ENCODE assay signal across 22 mouse cellular contexts in genomic region chr5:48419741-48420140, GRCm38 (mm10).
A peak's percentile ranks its signal among the peaks of the same experiment; 100 is the strongest.
DNase-seq lines count a peak whose midpoint lies in the region; ATAC-seq and TF ChIP-seq lines count a peak whose summit lies in the region.
"Had no signal": no experiment of that assay in that cellular context is flagged by ENCODE, and none has a peak within 500 bp of the region (broad histone marks: within the 10 kb centered on the region; RNA-seq: fewer than 3 reads in every experiment).

No protein-coding gene starts in this region.

- WGBS in lung, postnatal 0 days: 84% methylated on average over 2 of the region's 2 CpGs

- H3K36me3 ChIP-seq in lung, postnatal 0 days (ENCODE audit: insufficient read depth, low read length): no peaks in the 10 kb centered on the region
- H3K36me3 ChIP-seq: embryonic facial prominence, embryonic 15.5 days; heart, embryonic 13.5 days; hindbrain, embryonic 13.5 days had no signal

- ATAC-seq in lung, postnatal 0 days: no peak
- ATAC-seq: activated CD4-positive, CD25-positive, alpha-beta regulatory T cell, adult 4 months; forebrain, embryonic 13.5 days; forebrain, postnatal 0 days; hindbrain, postnatal 0 days; Patski had no signal

- no peak overlapping the region for H3K9ac ChIP-seq in lung, postnatal 0 days (replicated peaks; ENCODE audit: low read depth)
- H3K9ac ChIP-seq: embryonic facial prominence, embryonic 15.5 days; forebrain, embryonic 13.5 days; forebrain, postnatal 0 days; heart, embryonic 13.5 days; hindbrain, embryonic 13.5 days had no signal

- TF ChIP-seq EP300 in lung, postnatal 0 days (IDR thresholded peaks at IDR 0.05): no peak

- no peaks in the 10 kb centered on the region for H3K4me1 ChIP-seq in lung, postnatal 0 days (ENCODE audit: insufficient read depth, low read depth, low read length)
- H3K4me1 ChIP-seq: embryonic facial prominence, embryonic 15.5 days; forebrain, embryonic 13.5 days; heart, embryonic 13.5 days; hindbrain, embryonic 13.5 days had no signal

- H3K27me3 ChIP-seq in lung, postnatal 0 days (replicated peaks; ENCODE audit: insufficient read depth, low read length): no peaks in the 10 kb centered on the region
- H3K27me3 ChIP-seq: embryonic facial prominence, embryonic 15.5 days; forebrain, embryonic 13.5 days; heart, embryonic 13.5 days; hindbrain, embryonic 13.5 days had no signal

- TF ChIP-seq CTCF in lung, postnatal 0 days (IDR thresholded peaks at IDR 0.05): no peak

- no peak overlapping the region for H3K27ac ChIP-seq in lung, postnatal 0 days (ENCODE audit: low read length)
- H3K27ac ChIP-seq: embryonic facial prominence, embryonic 15.5 days; forebrain, embryonic 13.5 days; heart, embryonic 13.5 days; hindbrain, embryonic 13.5 days; hindbrain, postnatal 0 days had no signal

- H3K4me3 ChIP-seq in lung, postnatal 0 days (ENCODE audit: low read depth, low read length): no peak overlapping the region
- H3K4me3 ChIP-seq: embryonic facial prominence, embryonic 15.5 days; forebrain, embryonic 13.5 days; heart, embryonic 13.5 days; hindbrain, embryonic 13.5 days had no signal

- H3K4me2 ChIP-seq in lung, postnatal 0 days (replicated peaks; ENCODE audit: low read depth, low read length): no peak overlapping the region
- H3K4me2 ChIP-seq: embryonic facial prominence, embryonic 15.5 days; forebrain, embryonic 13.5 days; heart, embryonic 13.5 days; hindbrain, embryonic 13.5 days had no signal

- H3K9me3 ChIP-seq in lung, postnatal 0 days (ENCODE audit: low read length): no peaks in the 10 kb centered on the region
- H3K9me3 ChIP-seq: embryonic facial prominence, embryonic 15.5 days; forebrain, embryonic 13.5 days; heart, embryonic 13.5 days; hindbrain, embryonic 13.5 days had no signal

- DNase-seq in adrenal gland, adult 2 months: peak; percentile 16
- no peak for DNase-seq in adrenal gland, adult 8-10 months
- DNase-seq in lung, postnatal 0 days (ENCODE audit: low spot score): peak; percentile 14
- no peak for DNase-seq in lung, postnatal 25 days (ENCODE audit: low spot score)
- DNase-seq in gonadal fat pad, adult 2 months (ENCODE audit: low read depth): peak; percentile 16
- DNase-seq in c-Kit-positive CD71-positive TER-119-positive erythroid progenitor cells, embryonic 14.5 days (ENCODE audit: low spot score): no peak
- no peak for DNase-seq in heart, adult 11 months
- DNase-seq: adrenal gland, postnatal 10 days; cerebellum, adult 2 months; cerebellum, postnatal 10 days; embryo, embryonic 11 days; forebrain, postnatal 0 days; gastrocnemius, postnatal 14 days; heart, postnatal 10 days; kidney, adult 18-20 months had no signal

Comparison
In these comparisons a context has a peak if more than half of its experiments do, and no peak if none do; other contexts are left out.
1. DNase-seq: peak in adrenal gland, adult 2 months (single experiment), lung, postnatal 0 days (single experiment) and gonadal fat pad, adult 2 months (single experiment); none in adrenal gland, adult 8-10 months (single experiment), lung, postnatal 25 days (single experiment), c-Kit-positive CD71-positive TER-119-positive erythroid progenitor cells, embryonic 14.5 days (single experiment) and heart, adult 11 months (single experiment).